12 mouse cellular contexts compared by ENCODE assay signal in genomic region chr3:65517747-65518527, GRCm38 (mm10). TPM values are rescaled to one million over a fixed set of nuclear protein-coding genes. Genes with fewer than 3 reads are reported as not detected.
A peak's percentile ranks its signal among the peaks of the same experiment; 100 is the strongest.
DNase-seq lines count a peak whose midpoint lies in the region; ATAC-seq and TF ChIP-seq lines count a peak whose summit lies in the region.
"Had no signal": no experiment of that assay in that cellular context is flagged by ENCODE, and none has a peak within 500 bp of the region (broad histone marks: within the 10 kb centered on the region; RNA-seq: fewer than 3 reads in every experiment).

No protein-coding gene starts in this region.

- no peak overlapping the region for H3K4me2 ChIP-seq in midbrain, embryonic 11.5 days
- no peak overlapping the region; the same call in 1 of the 2 replicates for H3K4me2 ChIP-seq in midbrain, embryonic 13.5 days (replicated peaks)
- H3K4me2 ChIP-seq in stomach, embryonic 14.5 days (replicated peaks; ENCODE audit: low read depth, low read length): no peak overlapping the region
- H3K4me2 ChIP-seq: lung, embryonic 15.5 days had no signal

- H3K4me1 ChIP-seq in midbrain, embryonic 11.5 days (ENCODE audit: control insufficient read depth, insufficient read depth, low read length): peaks cover 4% of the 10 kb centered on the region; the same call in 1 of the 2 replicates
- H3K4me1 ChIP-seq in midbrain, embryonic 13.5 days (replicated peaks): peaks cover 8% of the 10 kb centered on the region
- H3K4me1 ChIP-seq in stomach, embryonic 14.5 days (ENCODE audit: control insufficient read depth, insufficient read depth, low read length): peaks cover 4% of the 10 kb centered on the region; the same call in 1 of the 2 replicates

- H3K27ac ChIP-seq in gastrocnemius, adult 2 months: no peak overlapping the region
- H3K27ac ChIP-seq in midbrain, embryonic 11.5 days (ENCODE audit: low read depth, low read length): no peak overlapping the region
- no peak overlapping the region for H3K27ac ChIP-seq in midbrain, embryonic 13.5 days
- 0 out of 2 replicates have a peak overlapping the region, but pooled peaks have one; percentile 17 for H3K27ac ChIP-seq in stomach, embryonic 14.5 days (ENCODE audit: low read length)
- H3K27ac ChIP-seq: lung, embryonic 15.5 days had no signal

- intact Hi-C loops in gastrocnemius, adult 2 months (cut with DNase I): no loop called here

- DNase-seq in gastrocnemius, adult 2 months: peak; percentile 28
- DNase-seq in gastrocnemius, postnatal 25 days: no peak
- DNase-seq in midbrain, embryonic 11.5 days (ENCODE audit: low spot score, missing footprints): peak; percentile 88
- DNase-seq in large intestine, adult 2 months (ENCODE audit: low read depth, low spot score): peak; percentile 48
- DNase-seq in ovary, postnatal 14 days (ENCODE audit: low spot score): no peak
- no peak for DNase-seq in thymus, postnatal 14 days
- DNase-seq: cerebellum, adult 18-20 months; kidney, adult 11 months; thymus, adult 18-20 months had no signal

- TF ChIP-seq CTCF in gastrocnemius, adult 2 months (IDR thresholded peaks at IDR 0.05): no peak

- ATAC-seq in midbrain, embryonic 11.5 days (ENCODE audit: low FRiP score): no peak
- ATAC-seq in midbrain, embryonic 13.5 days: no peak
- 0 out of 2 replicates have a peak, but pooled peaks have one; percentile 46 for ATAC-seq in stomach, embryonic 14.5 days (ENCODE audit: insufficient number of reproducible peaks, insufficient read depth, low FRiP score, low read depth)

- no peaks in the 10 kb centered on the region for H3K27me3 ChIP-seq in midbrain, embryonic 11.5 days (ENCODE audit: control insufficient read depth, insufficient read depth, low read length)
- no peaks in the 10 kb centered on the region for H3K27me3 ChIP-seq in midbrain, embryonic 13.5 days
- no peaks in the 10 kb centered on the region for H3K27me3 ChIP-seq in stomach, embryonic 14.5 days (ENCODE audit: control insufficient read depth, insufficient read depth, low read length)
- H3K27me3 ChIP-seq: lung, embryonic 15.5 days had no signal

- WGBS in midbrain, embryonic 11.5 days: 49% methylated on average over 13 of the region's 13 CpGs
- 49% methylated on average over 13 of the region's 13 CpGs for WGBS in midbrain, embryonic 13.5 days
- 22% methylated on average over 13 of the region's 13 CpGs for WGBS in large intestine, adult 2 months
- WGBS in stomach, embryonic 14.5 days: 54% methylated on average over 13 of the region's 13 CpGs

- H3K9ac ChIP-seq in midbrain, embryonic 11.5 days (ENCODE audit: low read length): no peak overlapping the region
- no peak overlapping the region for H3K9ac ChIP-seq in midbrain, embryonic 13.5 days (replicated peaks)
- H3K9ac ChIP-seq in stomach, embryonic 14.5 days (replicated peaks; ENCODE audit: low read depth, low read length): no peak overlapping the region
- H3K9ac ChIP-seq: lung, embryonic 15.5 days had no signal

- no peaks in the 10 kb centered on the region for H3K36me3 ChIP-seq in midbrain, embryonic 11.5 days (ENCODE audit: control insufficient read depth, insufficient read depth, low read length)
- H3K36me3 ChIP-seq in midbrain, embryonic 13.5 days: no peaks in the 10 kb centered on the region
- no peaks in the 10 kb centered on the region for H3K36me3 ChIP-seq in stomach, embryonic 14.5 days (ENCODE audit: control insufficient read depth, insufficient read depth, low read length)
- H3K36me3 ChIP-seq: lung, embryonic 15.5 days had no signal

- no peak overlapping the region for H3K4me3 ChIP-seq in gastrocnemius, adult 2 months
- H3K4me3 ChIP-seq in midbrain, embryonic 11.5 days (ENCODE audit: low read depth, low read length): no peak overlapping the region
- H3K4me3 ChIP-seq in midbrain, embryonic 13.5 days (replicated peaks): no peak overlapping the region
- no peak overlapping the region for H3K4me3 ChIP-seq in stomach, embryonic 14.5 days (ENCODE audit: low read depth, low read length)
- H3K4me3 ChIP-seq: lung, embryonic 15.5 days had no signal

- no peaks in the 10 kb centered on the region for H3K9me3 ChIP-seq in midbrain, embryonic 11.5 days (ENCODE audit: control insufficient read depth, low read length)
- no peaks in the 10 kb centered on the region for H3K9me3 ChIP-seq in midbrain, embryonic 13.5 days
- no peaks in the 10 kb centered on the region for H3K9me3 ChIP-seq in stomach, embryonic 14.5 days (ENCODE audit: control insufficient read depth, low read depth, low read length)
- H3K9me3 ChIP-seq: lung, embryonic 15.5 days had no signal

RNA-seq across cellular contexts. Expression of gene Tiparp, which starts 10.3 kb away (rescaled TPM):
- 10 to 100 TPM; 10.1 to 24.8 TPM for total RNA-seq in gastrocnemius, adult 2 months (2021)
- total RNA-seq in gastrocnemius, postnatal 25 days (2021): 1 to 10 TPM; 8.4 to 9.7 TPM
- polyA plus RNA-seq in midbrain, embryonic 11.5 days (2014; fragmentation: Nextera tagmentation; extraction: Ambion mirVana): 38.8 and 41.6 TPM in 2 replicates
- polyA plus RNA-seq in midbrain, embryonic 13.5 days (2015; fragmentation: Nextera tagmentation; extraction: Ambion mirVana): 30.7 and 30.9 TPM in 2 replicates
- polyA plus RNA-seq in large intestine, adult 2 months (2012; rRNA removed): 2.8 and 5.3 TPM in 2 replicates
- polyA plus RNA-seq in stomach, embryonic 14.5 days (2014; fragmentation: Nextera tagmentation; extraction: Ambion mirVana): 35.7 and 42.3 TPM in 2 replicates

Comparison
In these comparisons a context has a peak if more than half of its experiments do, and no peak if none do; other contexts are left out.
1. DNase-seq: peak in gastrocnemius, adult 2 months (single experiment), midbrain, embryonic 11.5 days (single experiment) and large intestine, adult 2 months (single experiment); none in gastrocnemius, postnatal 25 days (single experiment), ovary, postnatal 14 days (single experiment) and thymus, postnatal 14 days (single experiment).